ENCODE assay signal across 11 mouse cellular contexts in the genomic region with DNA sequence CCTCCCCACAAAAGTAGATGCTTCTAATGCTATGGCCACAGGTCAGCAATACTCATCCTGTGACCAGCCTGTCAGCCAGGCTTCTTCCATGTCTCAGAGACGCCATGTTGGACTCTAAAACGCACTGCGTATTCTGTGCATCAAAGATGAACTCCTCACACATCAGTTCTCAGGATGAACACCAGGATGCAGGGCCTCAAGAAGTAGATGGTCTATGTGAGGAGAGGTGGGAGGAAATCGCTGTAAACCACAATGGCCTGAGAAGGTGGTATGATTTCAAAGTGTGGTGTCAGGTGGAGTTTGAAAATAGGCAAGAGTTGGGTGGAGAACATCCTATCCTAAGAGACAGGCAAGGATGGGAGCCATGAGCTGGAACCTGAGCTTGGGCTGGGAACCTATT. TPM values are rescaled to one million over a fixed set of nuclear protein-coding genes. Genes with fewer than 3 reads are reported as not detected.
DNase-seq lines count a peak whose midpoint lies in the region; ATAC-seq and TF ChIP-seq lines count a peak whose summit lies in the region.
"Had no signal": no experiment of that assay in that cellular context is flagged by ENCODE, and none has a peak within 500 bp of the region (broad histone marks: within the 10 kb centered on the region; RNA-seq: fewer than 3 reads in every experiment).

No protein-coding gene starts in this region.

- ATAC-seq in heart, embryonic 14.5 days (ENCODE audit: insufficient number of reproducible peaks, insufficient read depth, low FRiP score, low read depth) = no peak
- ATAC-seq in midbrain, embryonic 13.5 days = no peak
- no peak for ATAC-seq in midbrain, embryonic 14.5 days (ENCODE audit: low FRiP score, low TSS enrichment)
- no peak for ATAC-seq in liver, embryonic 14.5 days (ENCODE audit: insufficient read depth)

- TF ChIP-seq EP300 in liver, embryonic 14.5 days (IDR thresholded peaks at IDR 0.05; ENCODE audit: low read depth) = no peak

- H3K4me2 ChIP-seq in heart, embryonic 14.5 days (ENCODE audit: low read length) = peak overlapping the region; percentile 100; the same call in 1 of the 2 replicates
- H3K4me2 ChIP-seq in midbrain, embryonic 13.5 days (replicated peaks) = peak overlapping the region; percentile 95; the same call in 1 of the 2 replicates
- H3K4me2 ChIP-seq in midbrain, embryonic 14.5 days (ENCODE audit: low read length) = no peak overlapping the region
- H3K4me2 ChIP-seq in liver, embryonic 14.5 days (ENCODE audit: low read depth) = peak overlapping the region; percentile 93

- H3K9me3 ChIP-seq in heart, embryonic 14.5 days (ENCODE audit: control insufficient read depth, low read length) = no peaks in the 10 kb centered on the region
- H3K9me3 ChIP-seq in midbrain, embryonic 13.5 days = no peaks in the 10 kb centered on the region
- no peaks in the 10 kb centered on the region for H3K9me3 ChIP-seq in midbrain, embryonic 14.5 days (ENCODE audit: control insufficient read depth, low read length)
- H3K9me3 ChIP-seq in embryonic facial prominence, embryonic 10.5 days = no peaks in the 10 kb centered on the region
- no peaks in the 10 kb centered on the region for H3K9me3 ChIP-seq in liver, embryonic 14.5 days (ENCODE audit: control insufficient read depth, low read length)

- H3K27ac ChIP-seq in heart, embryonic 14.5 days (replicated peaks in 1 of 2; ENCODE audit: control insufficient read depth in 1 of 2, insufficient read depth in 1 of 2, low read depth in 2 of 2, low read length in 2 of 2) = no peak overlapping the region
- H3K27ac ChIP-seq in midbrain, embryonic 13.5 days = no peak overlapping the region
- H3K27ac ChIP-seq in midbrain, embryonic 14.5 days (replicated peaks; ENCODE audit: low read depth, low read length) = no peak overlapping the region
- H3K27ac ChIP-seq in embryonic facial prominence, embryonic 10.5 days (replicated peaks) = peak overlapping the region; percentile 94
- no peak overlapping the region for H3K27ac ChIP-seq in liver, embryonic 14.5 days

- 92% methylated on average over 4 of the region's 4 CpGs for WGBS in heart, embryonic 14.5 days
- WGBS in midbrain, embryonic 13.5 days = 90% methylated on average over 4 of the region's 4 CpGs
- WGBS in midbrain, embryonic 14.5 days = 88% methylated on average over 4 of the region's 4 CpGs
- 84% methylated on average over 4 of the region's 4 CpGs for WGBS in embryonic facial prominence, embryonic 10.5 days
- WGBS in liver, embryonic 14.5 days (ENCODE audit: insufficient replicate concordance) = 68% methylated on average over 4 of the region's 4 CpGs

- H3K9ac ChIP-seq in heart, embryonic 14.5 days (ENCODE audit: low read length) = no peak overlapping the region
- H3K9ac ChIP-seq in midbrain, embryonic 13.5 days (replicated peaks) = no peak overlapping the region
- no peak overlapping the region for H3K9ac ChIP-seq in midbrain, embryonic 14.5 days (replicated peaks; ENCODE audit: low read length)
- H3K9ac ChIP-seq in liver, embryonic 14.5 days (replicated peaks) = no peak overlapping the region

- no peak for DNase-seq in heart, adult 8-10 months (ENCODE audit: low spot score)
- DNase-seq in midbrain, embryonic 14.5 days = no peak
- DNase-seq in embryonic facial prominence, embryonic 10.5 days (ENCODE audit: low spot score) = no peak
- no peak for DNase-seq in liver, embryonic 14.5 days (ENCODE audit: low read depth in 3 of 3, low spot score in 3 of 3)
- no peak for DNase-seq in Muller cell, postnatal 12 days (ENCODE audit: inconsistent ontology term)
- no peak for DNase-seq in gastrocnemius, postnatal 4 days (ENCODE audit: low spot score in 2 of 2)
- DNase-seq: cerebellum, adult 9-10 months; kidney, adult 18-20 months; right cerebral cortex, postnatal 14 days had no signal

- no peak overlapping the region for H3K4me3 ChIP-seq in heart, embryonic 14.5 days (ENCODE audit: control insufficient read depth in 1 of 2, insufficient read depth in 1 of 2, low read depth in 1 of 2, low read length in 2 of 2)
- H3K4me3 ChIP-seq in midbrain, embryonic 13.5 days (replicated peaks) = no peak overlapping the region
- H3K4me3 ChIP-seq in midbrain, embryonic 14.5 days (replicated peaks; ENCODE audit: low read depth, low read length) = no peak overlapping the region
- no peak overlapping the region for H3K4me3 ChIP-seq in embryonic facial prominence, embryonic 10.5 days
- H3K4me3 ChIP-seq in liver, embryonic 14.5 days (ENCODE audit: insufficient read depth in 1 of 2, low read depth in 2 of 2, low read length in 2 of 2) = no peak overlapping the region

- no peak for TF ChIP-seq CTCF in liver, embryonic 14.5 days (IDR thresholded peaks at IDR 0.05; ENCODE audit: low read depth)

- peaks cover 3% of the 10 kb centered on the region; the same call in 1 of the 2 replicates for H3K27me3 ChIP-seq in heart, embryonic 14.5 days (ENCODE audit: control insufficient read depth, insufficient read depth, low read length)
- H3K27me3 ChIP-seq in midbrain, embryonic 13.5 days = 0 out of 2 replicates have a peak, but pooled peaks cover 7% of the 10 kb centered on the region
- no peaks in the 10 kb centered on the region for H3K27me3 ChIP-seq in midbrain, embryonic 14.5 days (ENCODE audit: control insufficient read depth, insufficient read depth, low read length)
- peaks cover 6% of the 10 kb centered on the region; the same call in 1 of the 2 replicates for H3K27me3 ChIP-seq in embryonic facial prominence, embryonic 10.5 days (replicated peaks; ENCODE audit: low read depth, poor library complexity, severe bottlenecking)
- no peaks in the 10 kb centered on the region for H3K27me3 ChIP-seq in liver, embryonic 14.5 days (ENCODE audit: control insufficient read depth, insufficient read depth, low read length)

- peaks cover 2 to 3% of the 10 kb centered on the region in 2 experiments; a peak in 1 of 4 replicates for H3K4me1 ChIP-seq in heart, embryonic 14.5 days (ENCODE audit: control insufficient read depth in 2 of 2, insufficient read depth in 2 of 2, low read length in 2 of 2)
- H3K4me1 ChIP-seq in midbrain, embryonic 13.5 days (replicated peaks) = peaks cover 25% of the 10 kb centered on the region
- H3K4me1 ChIP-seq in midbrain, embryonic 14.5 days (ENCODE audit: control insufficient read depth, insufficient read depth, low read length) = peaks cover 17% of the 10 kb centered on the region
- peaks cover 45% of the 10 kb centered on the region for H3K4me1 ChIP-seq in embryonic facial prominence, embryonic 10.5 days
- peaks cover 3 to 14% of the 10 kb centered on the region in 2 experiments; a peak in 3 of 4 replicates for H3K4me1 ChIP-seq in liver, embryonic 14.5 days (replicated peaks; ENCODE audit: control insufficient read depth in 2 of 2, insufficient read depth in 2 of 2, low read length in 1 of 2)

- no peaks in the 10 kb centered on the region for H3K36me3 ChIP-seq in heart, embryonic 14.5 days (ENCODE audit: control insufficient read depth, insufficient read depth, low read length)
- H3K36me3 ChIP-seq in midbrain, embryonic 13.5 days = no peaks in the 10 kb centered on the region
- H3K36me3 ChIP-seq in midbrain, embryonic 14.5 days (ENCODE audit: control insufficient read depth, insufficient read depth, low read length) = no peaks in the 10 kb centered on the region
- H3K36me3 ChIP-seq in embryonic facial prominence, embryonic 10.5 days (replicated peaks) = no peaks in the 10 kb centered on the region
- H3K36me3 ChIP-seq in liver, embryonic 14.5 days (replicated peaks; ENCODE audit: control insufficient read depth, insufficient read depth, low read depth) = no peaks in the 10 kb centered on the region

RNA-seq across cellular contexts. Expression of a gene that starts 1.4 kb away (rescaled TPM):
- 3.5 and 3.9 TPM in 2 replicates for polyA plus RNA-seq in heart, embryonic 14.5 days (2014; fragmentation: Nextera tagmentation; extraction: Ambion mirVana)
- total RNA-seq in heart, adult 8-10 months (2022) = 1 to 10 TPM; 2.5 to 4.9 (median 4.0) TPM
- polyA plus RNA-seq in midbrain, embryonic 13.5 days (2015; fragmentation: Nextera tagmentation; extraction: Ambion mirVana) = 6.2 and 7.4 TPM in 2 replicates
- polyA plus RNA-seq in midbrain, embryonic 14.5 days (2014; fragmentation: Nextera tagmentation; extraction: Ambion mirVana) = 2.6 and 4.8 TPM in 2 replicates
- polyA plus RNA-seq in embryonic facial prominence, embryonic 10.5 days (2016; fragmentation: Nextera tagmentation; extraction: Ambion mirVana) = 11.0 and 11.1 TPM in 2 replicates
- 6.1 and 10.8 TPM in 2 replicates for polyA plus RNA-seq in liver, embryonic 14.5 days (2012; rRNA removed)
- 11.8 TPM in 2 replicates for polyA plus RNA-seq in liver, embryonic 14.5 days (2014; fragmentation: Nextera tagmentation; extraction: Ambion mirVana)
- total RNA-seq in gastrocnemius, postnatal 4 days (2021) = 10 to 100 TPM; 10.2 to 11.5 TPM
